Mouse (Mus musculus) liver, embryonic 12.5 days (tissue): Measurements from ENCODE around the gene Rgs3. TPM values are rescaled to one million over a fixed set of nuclear protein-coding genes. Genes with fewer than 3 reads are reported as not detected.
A peak's percentile ranks its signal among the peaks of the same experiment; 100 is the strongest.

ENCODE experiments used
- ATAC-seq: fragments of 200-750 bp; cut with Nextera tagmentation; 2 replicates; pipeline ENCODE4 v1.8.0; 2017; ENCODE audit warnings: moderate number of reproducible peaks, mild to moderate bottlenecking, moderate library complexity
- H3K27ac ChIP-seq: fragments of 300-500 bp; sonication (generic); 2 replicates; pipeline ENCODE4 v1.5.1; 2016; ENCODE audit warnings: mild to moderate bottlenecking
- H3K27me3 ChIP-seq: fragments of 300-500 bp; sonication (generic); replicated peaks from 2 replicates; pipeline ENCODE4 v1.6.1; 2016; ENCODE audit warnings: mild to moderate bottlenecking, moderate library complexity
- H3K36me3 ChIP-seq: fragments of 300-500 bp; sonication (generic); 2 replicates; pipeline ENCODE4 v1.6.1; 2016; ENCODE audit warnings: mild to moderate bottlenecking, moderate library complexity
- H3K4me1 ChIP-seq: fragments of 300-500 bp; sonication (generic); 2 replicates; pipeline ENCODE4 v1.6.1; 2016
- H3K4me2 ChIP-seq: fragments of 300-500 bp; sonication (generic); 2 replicates; pipeline ENCODE4 v1.6.1; 2016; ENCODE audit warnings: mild to moderate bottlenecking, moderate library complexity
- H3K4me3 ChIP-seq: fragments of 300-500 bp; sonication (generic); 2 replicates; pipeline ENCODE4 v1.5.1; 2016; ENCODE audit warnings: mild to moderate bottlenecking, moderate library complexity
- H3K9ac ChIP-seq: fragments of 300-500 bp; sonication (generic); 2 replicates; pipeline ENCODE4 v1.6.1; 2016; ENCODE audit warnings: mild to moderate bottlenecking, moderate library complexity
- H3K9me3 ChIP-seq: fragments of 300-500 bp; sonication (generic); replicated peaks from 2 replicates; pipeline ENCODE4 v1.6.1; 2016; ENCODE audit warnings: mild to moderate bottlenecking, moderate library complexity
- WGBS: fragments of 180-500 bp; shearing (Covaris S2); methylation state at CpG from one replicate; pipeline ENCODE4 v1.1.7; 2016; ENCODE audit not compliant: insufficient replicate concordance; 5-methylcytosine and 5-hydroxymethylcytosine counted together
- polyA plus RNA-seq: library from polyadenylated mRNA; unstranded; fragments of >200 nt; fragmentation: Nextera tagmentation; extraction: Ambion mirVana; gene quantifications from 2 replicates; pipeline ENCODE4 v1.2.1, GENCODE M21; 2016

Gene Rgs3
- polyA plus RNA-seq, 1 experiment from 2014 or later = 8.1 TPM

DNA sequence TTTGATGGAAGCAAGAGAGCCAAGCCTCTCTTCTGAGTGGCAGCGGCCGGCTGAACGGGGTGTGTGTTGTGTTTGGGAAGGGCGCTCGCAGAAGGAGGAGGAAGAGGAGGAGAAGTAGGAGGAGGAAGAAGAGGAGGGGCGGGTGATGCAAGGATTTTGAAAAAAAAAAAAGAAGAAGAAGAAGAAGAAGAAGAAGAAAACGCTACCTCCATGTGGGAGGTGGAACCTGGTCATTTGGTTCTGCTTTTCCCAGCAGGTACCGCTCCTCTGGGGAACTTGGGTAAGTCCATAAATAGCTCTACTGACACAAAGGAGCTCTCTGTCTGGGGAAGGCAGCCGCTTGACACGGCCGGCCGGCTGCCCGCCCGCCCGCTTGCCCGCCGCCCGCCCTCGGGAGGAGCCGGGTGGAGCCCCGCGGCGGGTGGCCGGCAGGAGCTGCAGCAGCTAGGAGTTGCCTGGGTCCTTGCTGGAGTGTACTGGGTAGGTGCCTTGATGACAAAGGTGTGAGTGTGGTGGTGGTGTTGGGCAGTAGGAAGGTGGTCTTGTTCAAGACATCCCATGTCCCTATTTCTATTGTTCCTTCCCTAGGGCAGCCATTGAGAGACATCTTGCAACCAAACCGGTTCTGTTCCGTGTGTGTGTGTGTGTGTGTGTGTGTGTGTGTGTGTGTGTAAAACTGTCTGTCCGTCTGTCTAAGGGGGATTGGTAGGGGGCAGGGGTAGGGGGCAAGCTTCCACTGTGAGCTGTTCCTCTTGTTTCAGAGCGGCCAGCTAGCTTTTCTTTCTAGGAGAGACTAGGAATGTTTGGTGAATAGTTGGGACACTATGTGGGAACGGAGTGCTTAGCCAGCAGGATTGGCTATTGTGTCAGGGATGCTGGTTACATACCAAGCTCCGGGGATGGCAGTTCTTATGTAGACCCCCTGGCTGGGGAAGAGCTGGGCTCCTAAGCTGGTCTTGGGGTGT lies 114.7 kb downstream of the Rgs3 start:
- no peaks in the 10 kb centered on the region for H3K36me3 ChIP-seq
- H3K9me3 ChIP-seq = no peaks in the 10 kb centered on the region
- 7% methylated on average over 30 of the region's 30 CpGs for WGBS
- H3K4me1 ChIP-seq = peaks cover 6% of the 10 kb centered on the region
- H3K27me3 ChIP-seq = peaks cover 37% of the 10 kb centered on the region
- no peak for ATAC-seq
- H3K4me3 ChIP-seq = peak overlapping the region; percentile 38
- H3K27ac ChIP-seq = no peak overlapping the region
- peak overlapping the region; percentile 52 for H3K4me2 ChIP-seq
- no peak overlapping the region; the same call in 1 of the 2 replicates for H3K9ac ChIP-seq

DNA sequence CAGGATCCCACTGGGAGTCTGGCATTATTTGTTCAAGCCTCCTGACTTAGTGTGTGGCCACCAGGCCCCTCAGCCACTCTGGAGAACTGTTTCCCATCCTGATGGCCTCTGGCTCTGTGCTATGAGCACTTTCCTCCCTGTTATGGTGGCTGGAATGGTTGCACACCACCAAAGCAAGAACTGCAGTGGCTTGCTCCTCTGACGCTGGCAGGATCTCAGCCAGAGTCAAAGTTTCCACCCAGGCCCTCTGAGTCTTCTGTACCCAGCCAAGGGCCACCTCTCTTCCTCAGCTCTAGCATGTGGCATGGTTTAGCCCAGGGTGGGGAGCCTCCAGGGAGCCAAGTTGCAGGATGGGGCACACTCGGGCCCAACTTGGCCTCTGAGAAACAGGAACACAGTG lies 115.7 kb downstream of the Rgs3 start:
- 75% methylated on average over 2 of the region's 2 CpGs for WGBS
- H3K4me2 ChIP-seq = no peak overlapping the region

DNA sequence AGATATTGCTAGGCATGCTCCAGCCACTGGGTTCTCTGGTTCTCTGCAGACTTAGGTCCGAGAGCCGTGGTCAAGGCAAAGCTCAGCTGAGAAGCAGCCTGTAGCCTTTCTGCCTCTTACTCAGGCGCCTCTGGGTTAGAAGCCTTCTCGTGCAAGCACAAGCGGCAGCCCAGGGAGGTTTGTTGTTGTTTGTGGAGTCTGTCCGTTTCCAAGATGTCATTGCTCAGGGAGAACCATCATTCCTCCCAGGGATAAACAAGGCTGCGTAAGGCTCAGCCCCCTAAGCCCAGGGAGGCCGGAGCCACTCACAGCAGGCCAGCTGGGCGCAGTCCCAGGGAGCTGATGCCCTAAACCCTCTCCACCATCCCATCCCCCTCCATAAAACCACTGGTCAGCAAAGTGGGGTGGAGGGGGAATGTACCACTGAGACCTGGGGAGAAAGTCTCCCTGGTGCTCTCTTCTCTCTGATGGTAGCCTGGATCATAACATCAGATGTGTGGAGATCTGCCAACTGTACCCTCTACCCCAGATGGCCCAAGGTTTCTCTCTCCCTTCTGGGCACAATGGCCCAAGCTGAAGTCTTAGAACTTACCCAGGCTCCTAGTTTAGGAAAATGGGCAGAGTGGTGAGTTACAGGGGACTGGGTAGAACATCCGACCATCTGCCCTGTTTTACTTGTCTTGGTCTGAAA lies 117.5 kb downstream of the Rgs3 start:
- Histone ChIP-seq H3K27ac (no peak overlapping the region), H3K36me3 (no peaks in the 10 kb centered on the region), H3K4me2 (no peak overlapping the region), H3K9me3 (no peaks in the 10 kb centered on the region), H3K9ac (no peak overlapping the region), H3K4me1 (peaks cover 11% of the 10 kb centered on the region), H3K4me3 (no peak overlapping the region), H3K27me3 (peaks cover 36% of the 10 kb centered on the region)
- 69% methylated on average over 10 of the region's 10 CpGs for WGBS
- no peak for ATAC-seq

More for the DNA sequence above, 115.7 kb downstream of the Rgs3 start:
- H3K4me1 ChIP-seq = peaks cover 6% of the 10 kb centered on the region
- H3K27me3 ChIP-seq = peaks cover 37% of the 10 kb centered on the region
- H3K36me3 ChIP-seq = no peaks in the 10 kb centered on the region
- no peak overlapping the region for H3K4me3 ChIP-seq
- H3K27ac ChIP-seq = no peak overlapping the region
- no peak for ATAC-seq
- no peaks in the 10 kb centered on the region for H3K9me3 ChIP-seq
- H3K9ac ChIP-seq = no peak overlapping the region

DNA sequence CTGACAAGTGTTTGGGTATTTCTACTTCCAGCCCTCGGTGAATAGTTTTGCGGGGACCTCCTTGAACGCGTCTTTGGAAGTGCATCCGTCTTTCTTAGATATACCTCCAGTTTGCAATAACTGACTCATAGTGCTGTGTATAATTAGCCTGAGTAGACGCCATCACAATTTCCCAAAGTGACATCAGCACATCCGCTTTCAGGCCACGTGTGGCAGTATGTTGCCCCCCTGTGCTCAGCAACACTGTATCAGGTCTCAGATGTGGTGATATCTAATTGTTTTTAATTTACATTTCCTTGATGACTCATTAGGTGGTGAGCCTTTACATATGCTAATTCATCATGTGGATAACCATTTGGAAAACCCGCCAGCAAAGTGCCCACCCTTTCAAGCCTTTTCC lies 119.5 kb downstream of the Rgs3 start:
- peaks cover 17% of the 10 kb centered on the region for H3K27me3 ChIP-seq

DNA sequence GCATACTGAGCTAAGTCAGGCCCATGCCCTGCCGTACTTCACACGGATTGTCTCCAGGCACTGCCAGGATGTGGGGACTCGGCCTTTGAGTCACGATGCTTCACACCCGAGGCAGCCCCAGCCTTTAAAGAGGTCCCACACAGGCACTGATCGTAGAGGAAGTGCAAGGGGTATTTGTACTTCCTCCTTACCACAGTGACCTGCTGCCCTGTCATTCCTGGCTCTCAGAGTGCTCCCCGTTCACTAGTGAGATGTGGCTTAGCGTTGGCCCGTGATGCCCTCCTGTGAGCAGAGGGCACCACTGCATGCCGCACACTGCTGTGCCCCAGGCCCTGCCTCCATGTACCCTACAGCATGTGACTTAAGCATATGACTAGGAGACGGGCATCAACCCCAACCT lies 121.8 kb downstream of the Rgs3 start:
- H3K36me3 ChIP-seq = no peaks in the 10 kb centered on the region
- no peaks in the 10 kb centered on the region for H3K9me3 ChIP-seq
- no peak overlapping the region for H3K4me3 ChIP-seq
- H3K27ac ChIP-seq = no peak overlapping the region
- ATAC-seq = no peak
- no peak overlapping the region for H3K4me2 ChIP-seq
- no peak overlapping the region for H3K9ac ChIP-seq
- 32% methylated on average over 11 of the region's 11 CpGs for WGBS
- H3K27me3 ChIP-seq = no peaks in the 10 kb centered on the region
- peaks cover 21% of the 10 kb centered on the region for H3K4me1 ChIP-seq

More for the DNA sequence above, 119.5 kb downstream of the Rgs3 start:
- Histone ChIP-seq H3K9me3 (no peaks in the 10 kb centered on the region), H3K4me2 (no peak overlapping the region), H3K36me3 (no peaks in the 10 kb centered on the region), H3K27ac (no peak overlapping the region), H3K4me1 (peaks cover 12% of the 10 kb centered on the region), H3K4me3 (no peak overlapping the region), H3K9ac (no peak overlapping the region)
- WGBS = 74% methylated on average over 9 of the region's 9 CpGs
- no peak for ATAC-seq

DNA sequence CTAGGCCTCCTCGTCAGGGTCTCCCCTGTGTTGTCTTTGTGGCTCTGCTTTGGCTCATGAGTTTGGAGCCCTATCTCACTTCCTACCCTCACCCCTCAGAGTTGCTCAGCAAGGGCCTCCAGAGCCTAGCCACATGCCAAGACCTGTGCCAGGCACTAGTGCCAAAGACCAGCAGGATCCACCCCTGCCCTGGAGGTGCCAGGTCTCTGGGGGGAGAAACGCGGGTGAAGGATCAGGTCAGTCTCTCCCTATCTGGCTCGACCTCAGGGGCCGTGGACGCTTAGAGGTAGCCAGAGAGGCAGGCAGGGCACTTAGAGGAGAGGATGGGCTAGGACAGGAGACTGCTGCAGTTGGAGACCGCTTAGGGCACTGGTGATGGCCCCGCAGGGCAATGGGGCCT lies 122.7 kb downstream of the Rgs3 start:
- no peaks in the 10 kb centered on the region for H3K9me3 ChIP-seq
- H3K4me2 ChIP-seq = no peak overlapping the region
- 73% methylated on average over 8 of the region's 8 CpGs for WGBS
- H3K4me3 ChIP-seq = no peak overlapping the region
- H3K9ac ChIP-seq = no peak overlapping the region
- H3K4me1 ChIP-seq = peaks cover 21% of the 10 kb centered on the region
- H3K27ac ChIP-seq = no peak overlapping the region
- no peaks in the 10 kb centered on the region for H3K27me3 ChIP-seq
- no peaks in the 10 kb centered on the region for H3K36me3 ChIP-seq
- no peak for ATAC-seq

DNA sequence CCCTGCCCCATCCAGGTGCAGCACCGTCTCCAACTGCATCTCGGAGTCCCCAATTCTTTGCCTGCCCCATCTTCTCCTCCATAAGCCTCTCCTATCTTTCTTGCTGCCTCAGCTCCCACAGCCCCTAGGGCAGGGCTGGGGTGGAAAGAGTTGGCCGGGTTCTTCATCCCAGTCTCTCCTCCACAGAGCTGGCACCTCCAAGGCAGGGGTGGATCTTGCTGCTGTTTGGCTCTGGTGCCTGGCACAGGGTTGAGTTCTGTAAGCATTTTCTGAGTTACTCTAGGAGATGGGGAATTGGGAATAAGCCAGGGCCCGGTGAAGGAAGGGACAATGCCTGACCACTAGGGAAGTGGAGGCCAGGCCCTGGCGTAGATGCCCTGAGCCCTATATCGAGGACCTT lies 123.5 kb downstream of the Rgs3 start:
- H3K9ac ChIP-seq = no peak overlapping the region
- ATAC-seq = no peak
- no peaks in the 10 kb centered on the region for H3K27me3 ChIP-seq
- 72% methylated on average over 6 of the region's 6 CpGs for WGBS
- H3K4me2 ChIP-seq = no peak overlapping the region
- no peak overlapping the region for H3K27ac ChIP-seq
- H3K4me1 ChIP-seq = peaks cover 21% of the 10 kb centered on the region
- no peak overlapping the region for H3K4me3 ChIP-seq
- no peaks in the 10 kb centered on the region for H3K36me3 ChIP-seq
- no peaks in the 10 kb centered on the region for H3K9me3 ChIP-seq

DNA sequence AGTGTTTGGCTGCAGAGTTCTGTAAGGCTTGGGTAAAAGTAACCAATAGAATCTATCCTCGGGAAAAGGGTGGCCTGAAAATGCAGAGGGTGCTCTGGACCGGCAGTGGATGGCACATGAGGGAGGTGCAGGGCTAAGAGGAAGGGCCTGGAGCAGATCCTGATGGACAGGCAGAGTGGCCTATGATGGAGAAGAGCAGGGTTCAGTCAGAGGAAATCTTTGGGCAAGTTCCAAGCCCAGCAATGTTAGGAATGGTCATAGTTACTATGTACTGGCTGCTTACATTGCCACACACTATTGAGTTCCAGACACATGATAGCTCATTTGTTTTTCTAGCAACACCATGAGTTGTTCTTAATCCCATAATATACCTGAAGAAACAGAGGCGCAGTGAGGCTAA lies 124.7 kb downstream of the Rgs3 start:
- ATAC-seq = no peak

DNA sequence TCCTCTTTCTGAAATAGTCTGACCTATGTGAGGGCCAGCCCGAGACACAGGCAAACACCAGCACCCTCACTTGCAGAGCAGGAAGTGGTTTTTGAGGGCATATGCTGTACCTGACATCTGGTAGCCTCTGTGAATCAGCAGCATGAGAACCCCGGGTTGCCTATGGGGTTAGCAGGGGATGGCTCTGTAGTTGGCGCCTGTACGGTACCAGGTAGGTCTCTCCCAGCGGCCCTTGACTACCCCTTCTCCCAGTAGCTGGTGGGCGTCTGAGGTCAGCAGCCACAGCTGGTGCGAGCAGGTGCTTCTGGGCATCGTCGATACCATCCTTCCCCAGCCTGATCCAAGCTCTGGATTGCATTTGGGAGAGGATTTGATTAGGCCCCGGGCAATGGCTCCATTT lies 125.6 kb downstream of the Rgs3 start:
- no peak overlapping the region for H3K9ac ChIP-seq
- H3K4me3 ChIP-seq = no peak overlapping the region
- H3K27ac ChIP-seq = no peak overlapping the region
- H3K36me3 ChIP-seq = no peaks in the 10 kb centered on the region
- WGBS = 46% methylated on average over 10 of the region's 10 CpGs
- peaks cover 21% of the 10 kb centered on the region for H3K4me1 ChIP-seq
- no peak overlapping the region for H3K4me2 ChIP-seq
- no peak for ATAC-seq
- no peaks in the 10 kb centered on the region for H3K9me3 ChIP-seq
- H3K27me3 ChIP-seq = no peaks in the 10 kb centered on the region

More for the DNA sequence above, 124.7 kb downstream of the Rgs3 start:
- WGBS = 67% methylated on average over 3 of the region's 3 CpGs
- no peak overlapping the region for H3K4me2 ChIP-seq
- no peak overlapping the region for H3K9ac ChIP-seq
- no peak overlapping the region for H3K4me3 ChIP-seq
- H3K4me1 ChIP-seq = peaks cover 21% of the 10 kb centered on the region
- no peaks in the 10 kb centered on the region for H3K27me3 ChIP-seq
- H3K27ac ChIP-seq = no peak overlapping the region
- no peaks in the 10 kb centered on the region for H3K36me3 ChIP-seq
- H3K9me3 ChIP-seq = no peaks in the 10 kb centered on the region

DNA sequence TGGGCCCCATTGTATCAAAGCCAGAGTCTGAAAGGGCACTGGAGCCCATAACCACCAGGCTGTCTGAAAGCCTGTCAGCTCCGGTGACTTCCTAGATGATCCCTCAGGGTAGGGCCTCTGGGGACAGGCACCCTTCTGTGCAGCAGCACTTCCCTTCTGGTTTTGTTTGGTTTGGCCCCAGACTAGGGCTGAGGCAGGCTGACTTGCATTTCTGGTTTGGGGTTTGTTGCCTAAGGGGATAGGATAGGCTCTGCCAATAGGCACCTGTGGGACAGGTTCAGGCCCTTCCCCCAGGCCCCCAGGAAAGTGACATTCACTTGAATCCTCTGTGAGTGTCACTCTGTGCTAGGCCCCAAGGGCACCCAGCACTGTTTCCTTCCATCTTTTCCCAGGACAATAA lies 127.1 kb downstream of the Rgs3 start:
- 35% methylated on average over 1 of the region's 1 CpGs for WGBS
- H3K4me1 ChIP-seq = peaks cover 18% of the 10 kb centered on the region
- no peak overlapping the region for H3K4me3 ChIP-seq
- no peaks in the 10 kb centered on the region for H3K27me3 ChIP-seq
- ATAC-seq = no peak
- H3K9me3 ChIP-seq = no peaks in the 10 kb centered on the region
- no peaks in the 10 kb centered on the region for H3K36me3 ChIP-seq
- no peak overlapping the region for H3K27ac ChIP-seq
- no peak overlapping the region for H3K9ac ChIP-seq
- no peak overlapping the region for H3K4me2 ChIP-seq

DNA sequence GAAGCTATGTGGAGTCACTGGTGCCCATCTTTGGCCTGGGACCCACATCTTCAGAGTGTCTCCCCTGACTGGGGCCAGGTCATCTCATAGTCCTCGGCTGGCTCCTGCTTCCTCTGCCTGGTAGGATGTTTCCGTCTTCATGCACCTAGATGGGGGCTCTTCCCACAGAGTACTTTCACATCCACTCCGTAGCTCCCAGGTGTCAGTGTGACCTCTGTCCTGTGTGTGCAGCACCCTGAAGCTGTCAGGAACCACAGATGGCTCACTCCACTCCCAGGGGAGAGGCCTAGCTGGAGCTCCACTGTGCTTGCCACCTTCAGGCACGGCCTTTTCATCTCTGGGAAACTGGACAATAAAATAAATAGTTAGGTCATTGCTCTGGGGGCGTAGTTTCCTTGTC lies 128.5 kb downstream of the Rgs3 start:
- no peak overlapping the region for H3K4me2 ChIP-seq
- H3K4me3 ChIP-seq = no peak overlapping the region
- 66% methylated on average over 5 of the region's 5 CpGs for WGBS
- no peaks in the 10 kb centered on the region for H3K36me3 ChIP-seq
- peaks cover 8% of the 10 kb centered on the region; the same call in 1 of the 2 replicates for H3K4me1 ChIP-seq
- no peaks in the 10 kb centered on the region for H3K27me3 ChIP-seq
- H3K9me3 ChIP-seq = no peaks in the 10 kb centered on the region
- H3K9ac ChIP-seq = no peak overlapping the region
- no peak for ATAC-seq
- H3K27ac ChIP-seq = no peak overlapping the region

DNA sequence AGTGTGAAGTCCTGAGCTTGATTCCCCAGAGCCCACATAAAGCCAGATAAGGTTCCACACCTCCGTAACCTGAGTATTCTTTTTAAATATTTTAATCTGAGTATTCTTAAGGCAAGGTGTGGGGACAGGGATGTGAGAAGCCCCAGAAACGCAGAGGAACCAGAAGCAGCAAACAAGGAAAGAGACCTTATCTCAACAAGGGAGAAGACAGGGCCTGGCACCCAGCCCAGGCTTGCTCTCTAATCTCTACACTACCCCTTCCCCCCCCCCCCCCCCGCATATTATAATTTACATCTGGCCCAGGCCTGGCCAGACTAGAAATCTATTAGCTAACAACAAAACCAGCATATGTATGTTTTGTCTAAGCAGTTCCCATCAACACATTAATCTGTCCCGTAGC lies 131.3 kb downstream of the Rgs3 start:
- Histone ChIP-seq H3K9ac (no peak overlapping the region), H3K27me3 (no peaks in the 10 kb centered on the region), H3K4me1 (peaks cover 9% of the 10 kb centered on the region; the same call in 1 of the 2 replicates), H3K27ac (no peak overlapping the region), H3K4me2 (no peak overlapping the region), H3K36me3 (no peaks in the 10 kb centered on the region), H3K9me3 (no peaks in the 10 kb centered on the region), H3K4me3 (no peak overlapping the region)
- ATAC-seq = no peak
- 76% methylated on average over 3 of the region's 4 CpGs for WGBS
